Mouse (Mus musculus): ENCODE data around the gene Abhd6.
"Not testable (repeated sequence)": the region's sequence is repeated elsewhere in the genome, so short reads cannot be mapped to it uniquely, and the experiment has no call there.

The Abhd6 gene

GRCm38 (mm10) chr14:8000247-8000646 is 2.5 kb upstream of the Abhd6 start:
- DNase-seq: no peak

DNA sequence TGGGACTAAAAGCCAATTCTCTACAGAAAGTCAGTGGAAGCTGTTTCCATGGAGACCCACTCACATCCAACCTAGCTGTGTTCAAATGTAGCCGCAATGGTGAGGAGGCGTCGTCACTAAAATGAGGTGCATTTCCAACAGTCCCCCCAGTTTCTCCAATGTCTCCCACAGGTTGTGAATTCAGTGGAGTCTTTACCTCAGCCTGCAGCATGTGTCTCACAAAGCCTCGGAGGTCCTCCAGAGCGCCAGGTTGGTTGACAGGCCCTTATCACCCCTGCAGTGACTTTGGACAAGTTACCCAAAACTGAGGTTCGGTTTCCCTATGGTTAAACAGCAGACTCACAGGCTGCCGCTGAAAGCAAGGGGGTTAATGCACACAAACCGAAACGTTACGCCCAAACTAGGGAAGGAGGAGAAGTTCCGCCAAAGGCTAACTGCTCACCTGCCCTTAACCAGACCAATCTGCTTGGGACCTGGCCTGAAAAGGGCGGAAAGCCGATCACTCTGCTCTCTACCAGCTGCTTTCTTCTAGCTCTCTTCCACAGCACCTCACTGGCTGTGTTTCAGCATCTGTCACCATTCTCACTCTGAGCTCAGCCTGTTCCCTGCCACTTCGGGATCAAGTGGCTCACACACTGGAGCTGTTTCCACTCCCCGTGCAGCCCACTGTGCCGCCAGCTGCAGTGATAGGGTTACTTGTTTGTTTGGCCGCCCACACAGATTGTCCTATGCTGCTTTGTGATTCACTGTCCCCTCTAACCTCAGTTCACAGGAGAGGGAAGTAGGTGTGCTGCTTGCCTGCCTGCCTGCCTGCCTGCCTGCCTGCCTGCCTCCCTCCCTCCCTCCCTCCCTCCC is 1.6 kb upstream of the Abhd6 start:
- DNase-seq: peak; percentile 34 to 47

DNA sequence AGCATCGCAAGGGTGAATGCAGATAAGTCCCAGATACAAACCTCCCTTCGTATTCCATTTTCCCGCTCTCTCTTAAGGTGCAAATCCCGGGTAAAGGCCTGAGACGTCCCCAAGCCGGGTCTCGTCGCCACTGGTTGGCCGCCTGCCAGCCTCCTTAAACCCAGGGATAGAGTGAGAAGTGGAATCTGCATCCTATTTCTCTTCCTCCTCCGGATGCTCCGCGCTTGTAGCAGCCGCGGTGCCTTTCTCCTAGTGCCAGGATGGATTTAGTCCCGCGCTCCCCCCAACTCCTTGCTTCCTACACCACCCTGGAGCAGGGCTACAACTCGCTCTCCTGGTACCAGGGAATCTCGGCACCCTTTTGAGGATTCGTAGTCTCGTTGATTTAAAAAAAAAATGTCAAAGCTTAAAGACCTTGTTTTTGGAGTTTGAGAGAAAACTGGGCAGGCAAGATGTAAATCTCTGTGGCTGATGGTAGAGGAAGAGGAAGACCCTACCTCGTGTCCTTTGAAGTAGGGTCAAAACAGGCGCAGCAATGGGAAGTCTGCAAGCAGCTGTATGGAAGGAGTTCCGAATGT is 480 bp downstream of the Abhd6 start:
- no peak for DNase-seq

DNA sequence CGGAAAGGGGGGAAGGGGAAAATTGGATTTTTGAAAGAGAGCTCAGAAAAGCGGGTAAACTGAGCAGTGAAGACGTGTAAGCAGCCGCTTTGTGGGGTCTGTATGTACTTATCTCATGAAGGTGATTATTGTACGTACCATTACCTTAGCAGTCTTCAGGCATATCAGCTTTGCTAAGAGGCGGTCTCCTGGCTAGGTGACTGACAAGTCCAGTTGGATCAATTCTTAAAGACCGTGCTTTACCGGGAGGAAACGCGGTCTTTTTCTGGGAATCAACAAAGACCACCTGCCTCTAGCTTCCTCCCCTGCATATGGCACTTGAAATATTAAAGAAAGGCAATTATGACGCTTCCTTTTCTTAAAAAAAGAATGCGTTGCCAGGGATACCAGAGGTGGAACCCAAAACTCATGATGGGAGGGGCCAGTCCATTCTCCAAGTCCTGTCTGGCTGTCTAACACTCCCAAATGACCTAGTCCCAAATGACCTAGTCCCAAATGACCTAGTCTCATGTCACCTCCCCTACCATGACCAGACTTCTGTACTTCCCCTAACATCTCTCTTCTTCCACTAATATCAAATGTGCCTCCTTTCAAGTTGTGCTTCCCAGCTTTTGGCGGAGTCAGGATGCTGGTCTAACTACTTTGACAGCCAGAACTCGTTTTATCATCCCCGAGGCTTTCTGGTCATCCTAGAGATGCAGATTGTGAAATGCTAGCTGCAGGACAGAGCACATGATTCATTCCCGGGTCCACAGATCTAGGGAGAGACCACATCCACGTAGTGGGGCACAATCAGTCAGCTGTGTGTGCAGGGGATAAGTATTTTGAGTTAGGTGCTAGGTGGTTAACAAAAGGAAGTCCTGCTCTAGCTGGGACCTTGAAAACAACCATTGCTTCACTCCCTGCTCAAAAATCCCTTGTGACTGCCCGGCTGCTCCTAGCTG is 1.3 kb downstream of the Abhd6 start:
- no peak for DNase-seq

DNA sequence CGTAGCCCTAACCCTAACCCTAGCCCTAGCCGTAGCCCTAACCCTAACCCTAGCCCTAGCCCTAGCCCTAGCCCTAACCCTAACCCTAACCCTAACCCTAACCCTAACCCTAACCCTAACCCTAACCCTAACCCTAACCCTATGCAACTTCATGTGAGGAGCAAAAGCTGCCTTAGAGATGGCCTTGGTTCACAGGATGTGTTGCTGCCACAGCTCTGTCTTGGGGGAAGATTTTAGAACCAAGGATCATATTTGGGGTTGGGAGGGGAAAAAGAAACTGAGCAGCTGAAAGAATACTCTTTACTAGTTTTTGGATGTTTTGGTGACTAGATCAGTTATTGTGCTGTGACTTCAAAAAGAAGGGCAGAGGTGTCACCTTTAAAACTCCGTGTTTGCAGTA is 3.4 kb downstream of the Abhd6 start:
- not testable (repeated sequence) for DNase-seq

- no peak for DNase-seq
Measured at GRCm38 (mm10) chr14:8007084-8007483, 4.4 kb downstream of the Abhd6 start.

- DNase-seq: no peak
Measured at GRCm38 (mm10) chr14:8007486-8007885, 4.8 kb downstream of the Abhd6 start.

GRCm38 (mm10) chr14:8007923-8008322 is 5.2 kb downstream of the Abhd6 start:
- no peak for DNase-seq

- DNase-seq: no peak
Measured at GRCm38 (mm10) chr14:8011297-8011696, 8.6 kb downstream of the Abhd6 start.

DNA sequence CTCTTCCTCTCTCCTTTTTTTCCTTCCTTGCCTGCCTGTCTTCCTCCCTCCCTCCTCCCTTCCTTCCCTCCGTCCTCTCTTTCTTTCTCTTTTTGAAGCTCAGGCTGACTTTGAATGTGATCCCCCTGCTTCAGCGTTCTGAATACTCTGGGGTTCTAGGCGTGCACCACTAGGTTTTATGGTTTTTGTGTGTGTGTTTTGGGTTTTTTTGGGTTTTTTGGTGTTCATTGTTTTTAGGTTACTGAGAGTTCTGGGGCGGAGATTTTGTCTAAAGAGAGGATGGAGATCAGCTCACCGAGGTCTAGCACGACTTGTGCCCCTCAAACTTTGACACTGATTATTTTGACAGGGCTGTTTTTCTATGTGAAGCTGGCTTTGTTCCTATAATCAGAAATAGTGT is 9.2 kb downstream of the Abhd6 start:
- DNase-seq: no peak

GRCm38 (mm10) chr14:8015756-8016155 is 13.1 kb downstream of the Abhd6 start:
- DNase-seq: no peak

- DNase-seq: no peak
Measured at GRCm38 (mm10) chr14:8016276-8016675, 13.6 kb downstream of the Abhd6 start.

- no peak for DNase-seq
Measured at GRCm38 (mm10) chr14:8016951-8017350, 14.2 kb downstream of the Abhd6 start.

GRCm38 (mm10) chr14:8020011-8020410 is 17.3 kb downstream of the Abhd6 start:
- DNase-seq: no peak

DNA sequence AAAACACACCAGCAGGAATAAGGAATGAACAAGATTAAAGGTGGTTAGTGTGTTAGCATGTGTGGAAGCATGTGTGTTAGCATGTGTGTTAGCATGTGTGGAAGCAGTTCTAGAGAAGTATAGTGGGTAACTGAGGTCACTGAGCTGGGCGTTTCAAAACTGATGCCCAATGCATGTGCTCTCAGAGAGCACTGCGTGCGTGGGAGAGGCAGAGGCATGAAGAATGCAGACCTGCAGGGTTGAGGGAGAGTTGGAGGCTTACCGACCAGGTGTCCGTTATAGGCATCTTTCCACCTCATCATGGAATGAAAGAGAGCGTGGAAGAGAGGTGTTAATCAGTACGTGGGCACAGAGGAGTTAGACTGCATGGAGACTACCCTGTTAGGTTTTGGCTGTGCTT is 17.8 kb downstream of the Abhd6 start:
- DNase-seq: no peak

- DNase-seq: no peak
Measured at GRCm38 (mm10) chr14:8024469-8024868, 21.8 kb downstream of the Abhd6 start.

DNA sequence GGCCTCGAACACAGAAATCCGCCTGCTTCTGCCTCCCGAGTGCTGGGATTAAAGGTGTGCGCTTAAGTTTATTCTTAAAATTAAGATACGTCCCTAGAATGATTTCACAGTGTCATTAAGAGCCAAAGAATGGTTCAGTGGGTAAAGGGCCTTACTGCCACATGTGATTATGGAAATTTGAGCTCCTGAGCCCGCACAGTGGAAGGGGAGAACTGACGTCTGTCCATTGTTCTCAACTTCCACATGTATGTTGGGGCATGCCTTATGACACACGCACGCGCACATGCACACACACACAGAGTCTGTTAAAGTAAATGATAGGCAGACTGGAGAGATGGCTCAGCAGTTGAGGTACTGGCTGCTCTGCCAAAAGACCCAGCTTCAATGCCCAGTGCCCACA is 22.2 kb downstream of the Abhd6 start:
- no peak for DNase-seq

DNA sequence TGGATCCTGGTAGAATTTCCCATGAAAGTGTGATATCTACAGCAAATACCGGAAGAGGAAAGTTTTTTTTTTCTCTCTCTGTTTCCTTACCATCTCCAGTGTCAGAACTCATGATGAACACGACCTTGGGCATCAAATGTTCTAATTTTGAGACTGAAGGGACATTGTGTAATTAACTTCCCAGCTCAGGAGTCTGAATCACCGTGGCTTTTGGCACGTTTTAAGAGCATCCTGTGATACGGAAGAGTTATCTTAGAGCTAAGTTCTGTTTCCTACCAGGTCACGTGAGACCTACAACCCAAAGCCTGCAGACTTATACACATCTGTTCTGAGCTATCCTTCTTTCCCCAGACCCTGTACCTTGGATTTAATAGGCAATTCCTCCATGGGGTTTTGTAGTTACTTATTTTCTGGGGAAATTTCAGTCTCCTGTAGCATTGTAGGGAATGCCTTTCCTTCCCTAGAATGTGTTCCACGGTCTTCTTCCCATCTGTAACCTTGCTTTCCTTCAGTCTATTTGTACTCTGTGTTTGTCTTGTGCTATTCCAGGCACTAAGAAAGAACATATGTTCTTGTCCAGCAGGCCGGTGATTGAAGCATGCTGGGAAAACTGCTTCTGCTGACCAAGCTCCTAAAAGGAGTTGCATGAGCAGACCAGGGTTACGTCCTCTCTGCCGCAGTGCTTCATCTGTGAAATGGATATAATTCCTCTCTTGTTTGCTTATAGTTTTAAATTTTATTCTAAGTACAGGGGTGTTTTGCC is 24.2 kb downstream of the Abhd6 start:
- no peak for DNase-seq

GRCm38 (mm10) chr14:8028086-8028485 is 25.4 kb downstream of the Abhd6 start:
- no peak for DNase-seq

DNA sequence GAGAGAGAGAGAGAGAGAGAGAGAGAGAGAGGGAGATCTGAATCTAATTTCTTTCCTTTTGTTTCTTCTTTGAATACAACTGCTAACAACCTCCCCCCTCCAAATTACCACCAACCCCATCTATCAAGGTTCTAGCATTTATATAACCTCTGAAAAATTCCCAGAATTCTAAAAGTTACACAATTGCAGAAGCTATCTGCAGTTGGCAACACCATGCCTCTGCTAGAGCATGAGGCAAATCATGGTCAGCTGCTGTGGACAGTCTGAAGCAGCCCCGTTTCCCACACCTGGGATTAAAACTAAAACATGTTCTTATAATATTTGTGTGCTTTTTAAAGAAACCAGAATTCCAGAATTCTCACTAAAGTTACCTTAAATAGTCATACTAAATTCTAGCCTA is 27.1 kb downstream of the Abhd6 start:
- no peak for DNase-seq

DNA sequence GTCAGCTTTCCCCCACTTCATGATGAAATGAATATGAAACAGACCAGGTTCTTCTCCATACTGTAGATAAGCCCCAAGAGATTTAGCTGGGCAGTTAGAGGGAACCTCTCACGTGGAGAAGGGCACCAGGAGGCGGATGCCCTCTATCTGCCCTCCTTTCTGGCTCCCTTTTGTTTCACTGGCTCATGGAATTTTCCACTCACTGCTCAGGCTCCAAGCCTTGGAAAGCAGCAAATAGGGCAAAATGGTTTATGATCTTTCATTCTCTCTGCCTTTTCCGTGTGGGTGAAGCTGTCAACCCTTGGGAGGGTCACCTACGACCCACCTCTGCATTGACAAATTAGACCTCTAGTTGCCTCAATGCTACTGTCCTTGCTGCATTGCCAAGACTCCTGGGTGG is 27.8 kb downstream of the Abhd6 start:
- no peak for DNase-seq

- DNase-seq: no peak
Measured at GRCm38 (mm10) chr14:8032087-8032944, 29.6 kb downstream of the Abhd6 start.
